Mouse (Mus musculus) adipocyte (in vitro differentiated cells): Measurements from ENCODE around the gene Taar2.

Source experiments
- DNase-seq: peaks from one replicate; pipeline ENCODE4 v3.0.0-alpha.2; 2016; ENCODE audit warnings: low spot score

Gene Taar2

DNA sequence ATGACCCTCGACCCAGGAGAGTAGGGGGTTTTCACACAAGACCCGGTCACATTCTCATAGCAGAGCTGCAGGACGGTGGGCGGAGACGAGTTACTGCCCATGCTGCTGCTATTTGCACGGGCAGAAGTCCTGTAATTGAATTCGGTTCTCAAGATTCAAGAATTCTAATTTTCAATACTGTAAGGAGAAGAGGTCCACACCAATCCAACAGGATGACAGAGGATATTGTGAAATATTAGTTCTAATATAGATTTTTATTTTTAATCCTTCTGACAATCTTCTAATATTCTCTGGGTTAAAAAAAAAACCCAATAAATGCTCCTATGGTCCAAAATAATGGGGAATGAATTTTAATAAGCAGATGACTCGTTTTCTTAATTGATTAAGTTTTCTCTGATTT lies 47.2 kb downstream of the Taar2 start, which contains the start of gene Taar6:
TSS of gene Taar6 (minus strand) at position 101 of the 400 bp plus-strand sequence.
- no peak for DNase-seq

DNA sequence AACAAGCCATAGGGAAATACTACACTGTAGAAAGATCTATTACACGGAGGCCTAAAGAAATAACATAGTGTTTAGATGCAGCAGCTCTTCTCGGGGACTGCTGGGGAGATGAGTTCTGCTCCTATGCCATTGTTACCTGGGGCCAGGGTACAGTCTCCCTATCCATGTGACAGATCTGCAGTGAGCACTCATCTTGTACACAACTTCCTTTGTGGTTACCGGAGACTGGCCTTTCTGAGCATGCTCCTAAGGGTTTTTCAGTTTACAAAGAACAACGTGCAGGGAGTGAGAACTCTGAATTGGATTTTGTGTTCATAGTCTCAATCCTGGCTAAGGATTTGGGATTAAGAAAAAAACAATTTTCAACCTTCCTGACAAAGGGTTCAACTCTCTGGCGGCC lies 48.0 kb downstream of the Taar2 start:
- no peak for DNase-seq
